Mouse (Mus musculus): ENCODE data around the gene Oscar.
"Not testable (repeated sequence)": the region's sequence is repeated elsewhere in the genome, so short reads cannot be mapped to it uniquely, and the experiment has no call there.

DNA sequence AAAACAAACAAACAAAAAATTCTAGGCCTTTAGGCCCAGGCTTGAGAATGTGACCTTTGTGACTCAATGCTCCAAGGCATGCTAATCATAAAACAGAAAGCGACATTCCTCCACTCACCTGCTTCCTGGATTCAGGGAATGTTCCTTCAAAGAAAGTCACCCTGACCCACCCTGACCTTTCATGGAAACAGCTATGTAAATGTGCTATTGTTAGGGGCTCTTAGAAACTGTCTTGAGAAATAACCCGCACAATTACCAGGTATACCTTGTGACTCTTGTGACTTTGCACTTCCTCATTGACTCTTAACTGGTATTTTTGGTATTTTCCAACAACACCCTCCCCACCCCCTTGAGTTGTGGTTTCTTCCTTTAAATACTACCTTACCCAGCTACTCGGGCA is 45.4 kb downstream of the Oscar start:
- not testable (repeated sequence) for TF ChIP-seq HCFC1 (IDR thresholded peaks at IDR 0.05; ENCODE audit: borderline replicate concordance, insufficient read depth, low read length); MAFK (IDR thresholded peaks at IDR 0.05; ENCODE audit: insufficient read depth, low read depth, low read length); ZC3H11A (IDR thresholded peaks at IDR 0.05; ENCODE audit: borderline replicate concordance, low read depth, low read length); CHD2 (IDR thresholded peaks at IDR 0.05; ENCODE audit: low read depth, low read length)
